Mouse (Mus musculus) duodenum, adult 2 months (tissue): ENCODE data around the gene Slc25a3. TPM values are rescaled to one million over a fixed set of nuclear protein-coding genes. Genes with fewer than 3 reads are reported as not detected.

Experiments used
- polyA plus RNA-seq: library from polyadenylated mRNA; depleted of rRNA; stranded (reverse); fragments of >200 nt; gene quantifications from 2 replicates; pipeline ENCODE4 v1.2.3, GENCODE M21; 2012; ENCODE audit warnings: low replicate concordance; rRNA removed

The Slc25a3 gene
- polyA plus RNA-seq: 1,886 and 2,067 TPM in 2 replicates

GRCm38 (mm10) chr10:91123828-91124822, at the start of gene Slc25a3:
Slc25a3 (minus strand) TSS chr10:91124059.

GRCm38 (mm10) chr10:91082550-91083392, 41.1 kb downstream of the Slc25a3 start, which contains the start of the genes Apaf1 and Ikbip:
Apaf1 (minus strand) TSS chr10:91082770.
Ikbip (plus strand) TSS chr10:91082940.

Other genes starting within 250 kb of the Slc25a3 start
- gene Apaf1, start 41.3 kb downstream of the Slc25a3 start, polyA plus RNA-seq: 9.2 and 10.1 TPM in 2 replicates
- 0.71 and 1.1 TPM in 2 replicates for gene Ikbip, start 41.1 kb downstream of the Slc25a3 start, polyA plus RNA-seq
- 22.1 and 25.7 TPM in 2 replicates for gene Tmpo, start 57.3 kb upstream of the Slc25a3 start, polyA plus RNA-seq